Mouse (Mus musculus): Measurements from ENCODE around the gene Scarf2. TPM values are rescaled to one million over a fixed set of nuclear protein-coding genes. Genes with fewer than 3 reads are reported as not detected.
A peak's percentile ranks its signal among the peaks of the same experiment; 100 is the strongest.

Scarf2 gene
- polyA plus RNA-seq, 2 experiments, result 51.3 to 232 TPM

GRCm38 (mm10) chr16:17833681-17834399 lies 36.8 kb downstream of the Scarf2 start:
- DNase-seq (ENCODE audit: low spot score), result peak; percentile 48
- 3% methylated on average over 55 of the region's 103 CpGs for WGBS
- no peaks in the 10 kb centered on the region for H3K36me3 ChIP-seq (ENCODE audit: control insufficient read depth, insufficient read depth, low read length)
- peak overlapping the region; percentile 71 for H3K9ac ChIP-seq (ENCODE audit: low read depth, low read length, severe bottlenecking)
- peaks cover 7% of the 10 kb centered on the region for H3K4me1 ChIP-seq (ENCODE audit: control insufficient read depth, insufficient read depth, low read length)
- H3K27me3 ChIP-seq (ENCODE audit: control insufficient read depth, insufficient read depth, low read length), result peaks cover 25% of the 10 kb centered on the region
- peak; percentile 56 for ATAC-seq (ENCODE audit: low FRiP score, low read depth)
- H3K9me3 ChIP-seq (ENCODE audit: control insufficient read depth, low read length), result no peaks in the 10 kb centered on the region
- peak overlapping the region; percentile 60 for H3K4me3 ChIP-seq (replicated peaks; ENCODE audit: low read length)
- TF ChIP-seq POLR2A (IDR thresholded peaks at IDR 0.05; ENCODE audit: borderline replicate concordance, extremely low read depth, insufficient read depth, insufficient read length), result peak; percentile 33; the same call in 1 of the 2 replicates
- peak overlapping the region; percentile 98 for H3K4me2 ChIP-seq (replicated peaks; ENCODE audit: low read depth, low read length, severe bottlenecking)
- H3K27ac ChIP-seq (replicated peaks; ENCODE audit: low read depth, low read length), result peak overlapping the region; percentile 33; the same call in 1 of the 2 replicates

- H3K4me1 ChIP-seq (ENCODE audit: control insufficient read depth, insufficient read depth, low read length), result peaks cover 7% of the 10 kb centered on the region
- H3K36me3 ChIP-seq (ENCODE audit: control insufficient read depth, insufficient read depth, low read length), result peaks cover under 1% of the 10 kb centered on the region; the same call in 1 of the 2 replicates
- H3K9ac ChIP-seq (ENCODE audit: low read depth, low read length, severe bottlenecking), result no peak overlapping the region
- no peak for DNase-seq (ENCODE audit: low spot score)
- H3K27ac ChIP-seq (replicated peaks; ENCODE audit: low read depth, low read length), result no peak overlapping the region
- peak overlapping the region; percentile 98 for H3K4me2 ChIP-seq (replicated peaks; ENCODE audit: low read depth, low read length, severe bottlenecking)
- 45% methylated on average over 7 of the region's 7 CpGs for WGBS
- no peak for TF ChIP-seq POLR2A (IDR thresholded peaks at IDR 0.05; ENCODE audit: borderline replicate concordance, extremely low read depth, insufficient read depth, insufficient read length)
- no peaks in the 10 kb centered on the region for H3K9me3 ChIP-seq (ENCODE audit: control insufficient read depth, low read length)
- peak overlapping the region; percentile 60 for H3K4me3 ChIP-seq (replicated peaks; ENCODE audit: low read length)
- H3K27me3 ChIP-seq (ENCODE audit: control insufficient read depth, insufficient read depth, low read length), result peaks cover 25% of the 10 kb centered on the region
- ATAC-seq (ENCODE audit: low FRiP score, low read depth), result no peak
Observed at GRCm38 (mm10) chr16:17834543-17834942, 37.5 kb downstream of the Scarf2 start.

GRCm38 (mm10) chr16:17835481-17835880 lies 38.4 kb downstream of the Scarf2 start:
- H3K4me2 ChIP-seq (replicated peaks; ENCODE audit: low read depth, low read length, severe bottlenecking), result no peak overlapping the region
- no peak overlapping the region for H3K27ac ChIP-seq (replicated peaks; ENCODE audit: low read depth, low read length)
- H3K4me1 ChIP-seq (ENCODE audit: control insufficient read depth, insufficient read depth, low read length), result peaks cover 7% of the 10 kb centered on the region
- H3K9me3 ChIP-seq (ENCODE audit: control insufficient read depth, low read length), result no peaks in the 10 kb centered on the region
- no peak for TF ChIP-seq POLR2A (IDR thresholded peaks at IDR 0.05; ENCODE audit: borderline replicate concordance, extremely low read depth, insufficient read depth, insufficient read length)
- peaks cover 9% of the 10 kb centered on the region; the same call in 1 of the 2 replicates for H3K36me3 ChIP-seq (ENCODE audit: control insufficient read depth, insufficient read depth, low read length)
- no peak for ATAC-seq (ENCODE audit: low FRiP score, low read depth)
- DNase-seq (ENCODE audit: low spot score), result no peak
- WGBS, result 49% methylated on average over 13 of the region's 13 CpGs
- H3K9ac ChIP-seq (ENCODE audit: low read depth, low read length, severe bottlenecking), result no peak overlapping the region
- H3K4me3 ChIP-seq (replicated peaks; ENCODE audit: low read length), result no peak overlapping the region
- H3K27me3 ChIP-seq (ENCODE audit: control insufficient read depth, insufficient read depth, low read length), result peaks cover 25% of the 10 kb centered on the region

- Histone ChIP-seq H3K4me3 (replicated peaks; ENCODE audit: low read length) (no peak within 1 kb of the TSS), H3K27me3 (ENCODE audit: control insufficient read depth, insufficient read depth, low read length) (peaks cover 21% of the 10 kb centered on the region), H3K27ac (replicated peaks; ENCODE audit: low read depth, low read length) (no peak within 1 kb of the TSS), H3K9ac (ENCODE audit: low read depth, low read length, severe bottlenecking) (no peak within 1 kb of the TSS), H3K4me1 (ENCODE audit: control insufficient read depth, insufficient read depth, low read length) (peaks cover 3% of the 10 kb centered on the region), H3K9me3 (ENCODE audit: control insufficient read depth, low read length) (no peaks in the 10 kb centered on the region), H3K4me2 (replicated peaks; ENCODE audit: low read depth, low read length, severe bottlenecking) (no peak within 1 kb of the TSS), H3K36me3 (ENCODE audit: control insufficient read depth, insufficient read depth, low read length) (peaks cover 35% of the 10 kb centered on the region)
- TF ChIP-seq POLR2A (IDR thresholded peaks at IDR 0.05; ENCODE audit: borderline replicate concordance, extremely low read depth, insufficient read depth, insufficient read length), result no peak
- WGBS, result 52% methylated on average over 6 of the region's 6 CpGs
- DNase-seq (ENCODE audit: low spot score) (no peak), ATAC-seq (ENCODE audit: low FRiP score, low read depth) (no peak)
Observed at GRCm38 (mm10) chr16:17838051-17838450, 41.0 kb downstream of the Scarf2 start, which contains the start of gene Car15. Gene Car15, minus strand, starts transcription at chr16:17838364.

- no peak overlapping the region for H3K4me3 ChIP-seq (replicated peaks; ENCODE audit: low read length)
- TF ChIP-seq POLR2A (IDR thresholded peaks at IDR 0.05; ENCODE audit: borderline replicate concordance, extremely low read depth, insufficient read depth, insufficient read length), result no peak
- peaks cover 54% of the 10 kb centered on the region for H3K36me3 ChIP-seq (ENCODE audit: control insufficient read depth, insufficient read depth, low read length)
- no peak for DNase-seq (ENCODE audit: low spot score)
- H3K4me1 ChIP-seq (ENCODE audit: control insufficient read depth, insufficient read depth, low read length), result no peaks in the 10 kb centered on the region
- H3K4me2 ChIP-seq (replicated peaks; ENCODE audit: low read depth, low read length, severe bottlenecking), result no peak overlapping the region
- H3K27ac ChIP-seq (replicated peaks; ENCODE audit: low read depth, low read length), result no peak overlapping the region
- WGBS, result 86% methylated on average over 4 of the region's 4 CpGs
- no peak overlapping the region for H3K9ac ChIP-seq (ENCODE audit: low read depth, low read length, severe bottlenecking)
- peaks cover 8% of the 10 kb centered on the region for H3K27me3 ChIP-seq (ENCODE audit: control insufficient read depth, insufficient read depth, low read length)
- H3K9me3 ChIP-seq (ENCODE audit: control insufficient read depth, low read length), result no peaks in the 10 kb centered on the region
- no peak for ATAC-seq (ENCODE audit: low FRiP score, low read depth)
Observed at GRCm38 (mm10) chr16:17839976-17840375, 42.9 kb downstream of the Scarf2 start.
